Mouse (Mus musculus) midbrain, embryonic 12.5 days (tissue): Measurements from ENCODE around the gene Pax7. TPM values are rescaled to one million over a fixed set of nuclear protein-coding genes. Genes with fewer than 3 reads are reported as not detected.

Experiments used
- ATAC-seq: fragments of 200-750 bp; cut with Nextera tagmentation; 2 replicates; pipeline ENCODE4 v1.8.0; 2017; ENCODE audit warnings: low read depth, moderate TSS enrichment, moderate library complexity; ENCODE audit not compliant: low FRiP score
- H3K27ac ChIP-seq: fragments of 300-500 bp; sonication (generic); replicated peaks from 2 replicates; pipeline ENCODE4 v1.5.1; 2016; ENCODE audit warnings: mild to moderate bottlenecking
- H3K27me3 ChIP-seq: fragments of 300-500 bp; sonication (generic); 2 replicates; pipeline ENCODE4 v1.6.1; 2016; ENCODE audit warnings: mild to moderate bottlenecking
- H3K36me3 ChIP-seq: fragments of 300-500 bp; sonication (generic); 2 replicates; pipeline ENCODE4 v1.6.1; 2016
- H3K4me1 ChIP-seq: fragments of 300-500 bp; sonication (generic); 2 replicates; pipeline ENCODE4 v1.6.1; 2016
- H3K4me2 ChIP-seq: fragments of 300-500 bp; sonication (generic); replicated peaks from 2 replicates; pipeline ENCODE4 v1.6.1; 2016; ENCODE audit warnings: mild to moderate bottlenecking, moderate library complexity
- H3K4me3 ChIP-seq: fragments of 300-500 bp; sonication (generic); 2 replicates; pipeline ENCODE4 v1.5.1; 2016; ENCODE audit warnings: mild to moderate bottlenecking
- H3K9ac ChIP-seq: fragments of 300-500 bp; sonication (generic); replicated peaks from 2 replicates; pipeline ENCODE4 v1.6.1; 2016; ENCODE audit warnings: mild to moderate bottlenecking, moderate library complexity
- H3K9me3 ChIP-seq: fragments of 300-500 bp; sonication (generic); 2 replicates; pipeline ENCODE4 v1.6.1; 2016; ENCODE audit warnings: mild to moderate bottlenecking
- WGBS: fragments of 180-500 bp; shearing (Covaris S2); methylation state at CpG from one replicate; pipeline ENCODE4 v1.1.7; 2016; 5-methylcytosine and 5-hydroxymethylcytosine counted together
- polyA plus RNA-seq: library from polyadenylated mRNA; unstranded; fragments of >200 nt; fragmentation: Nextera tagmentation; extraction: Ambion mirVana; gene quantifications from 2 replicates; pipeline ENCODE4 v1.2.1, GENCODE M21; 2016

Gene Pax7
- 4.4 and 5.7 TPM in 2 replicates for polyA plus RNA-seq

GRCm38 (mm10) chr4:139833036-139833634, at the start of gene Pax7:
Gene Pax7 (minus strand): TSS chr4:139833528.
- Histone ChIP-seq H3K36me3 (0 out of 2 replicates have a peak, but pooled peaks cover 3% of the 10 kb centered on the region), H3K27ac (peak within 1 kb of the TSS; percentile 91), H3K4me3 (peak within 1 kb of the TSS; percentile 54), H3K4me1 (peaks cover 74% of the 10 kb centered on the region), H3K27me3 (peaks cover 96% of the 10 kb centered on the region), H3K9ac (peak within 1 kb of the TSS; percentile 84), H3K9me3 (no peaks in the 10 kb centered on the region), H3K4me2 (peak within 1 kb of the TSS; percentile 61)
- peak; percentile 68 for ATAC-seq
- under 1% methylated on average over 37 of the region's 41 CpGs for WGBS

GRCm38 (mm10) chr4:139881796-139882195, 48.5 kb upstream of the Pax7 start:
- Histone ChIP-seq H3K36me3 (no peaks in the 10 kb centered on the region), H3K9me3 (no peaks in the 10 kb centered on the region), H3K27me3 (no peaks in the 10 kb centered on the region), H3K4me2 (no peak overlapping the region), H3K9ac (no peak overlapping the region), H3K4me3 (no peak overlapping the region), H3K27ac (no peak overlapping the region), H3K4me1 (no peaks in the 10 kb centered on the region)
- no peak for ATAC-seq

- no peak overlapping the region for H3K9ac ChIP-seq
- H3K4me1 ChIP-seq, result no peaks in the 10 kb centered on the region
- H3K27ac ChIP-seq, result no peak overlapping the region
- ATAC-seq, result no peak
- H3K36me3 ChIP-seq, result no peaks in the 10 kb centered on the region
- no peaks in the 10 kb centered on the region for H3K9me3 ChIP-seq
- no peak overlapping the region for H3K4me2 ChIP-seq
- peaks cover 3% of the 10 kb centered on the region for H3K27me3 ChIP-seq
- no peak overlapping the region for H3K4me3 ChIP-seq
- WGBS, result 59% methylated on average over 7 of the region's 7 CpGs
Measured at GRCm38 (mm10) chr4:139879324-139879723, 46.0 kb upstream of the Pax7 start.

GRCm38 (mm10) chr4:139878443-139878842, 45.1 kb upstream of the Pax7 start:
- Histone ChIP-seq H3K4me2 (no peak overlapping the region), H3K27me3 (peaks cover 3% of the 10 kb centered on the region), H3K9me3 (no peaks in the 10 kb centered on the region), H3K9ac (no peak overlapping the region), H3K4me1 (no peaks in the 10 kb centered on the region), H3K4me3 (no peak overlapping the region), H3K36me3 (no peaks in the 10 kb centered on the region), H3K27ac (no peak overlapping the region)
- WGBS, result 67% methylated on average over 4 of the region's 4 CpGs
- no peak for ATAC-seq

- peak; percentile 68; the same call in 1 of the 2 replicates for ATAC-seq
- Histone ChIP-seq H3K27ac (no peak overlapping the region), H3K27me3 (peaks cover 3% of the 10 kb centered on the region), H3K36me3 (no peaks in the 10 kb centered on the region), H3K4me1 (no peaks in the 10 kb centered on the region), H3K9ac (no peak overlapping the region), H3K4me3 (no peak overlapping the region), H3K9me3 (no peaks in the 10 kb centered on the region), H3K4me2 (no peak overlapping the region)
- WGBS, result 8% methylated on average over 4 of the region's 4 CpGs
Measured at GRCm38 (mm10) chr4:139877269-139877668, 43.9 kb upstream of the Pax7 start.

GRCm38 (mm10) chr4:139872595-139872994, 39.3 kb upstream of the Pax7 start:
- WGBS, result 5% methylated on average over 3 of the region's 3 CpGs
- Histone ChIP-seq H3K9ac (no peak overlapping the region), H3K27ac (no peak overlapping the region), H3K9me3 (no peaks in the 10 kb centered on the region), H3K4me3 (no peak overlapping the region), H3K4me2 (no peak overlapping the region), H3K27me3 (peaks cover 19% of the 10 kb centered on the region), H3K36me3 (no peaks in the 10 kb centered on the region), H3K4me1 (peaks cover 3% of the 10 kb centered on the region; the same call in 1 of the 2 replicates)
- peak; percentile 64; the same call in 1 of the 2 replicates for ATAC-seq

GRCm38 (mm10) chr4:139871699-139872098, 38.4 kb upstream of the Pax7 start:
- Histone ChIP-seq H3K36me3 (no peaks in the 10 kb centered on the region), H3K9ac (no peak overlapping the region), H3K9me3 (no peaks in the 10 kb centered on the region), H3K27ac (no peak overlapping the region), H3K4me2 (no peak overlapping the region), H3K4me3 (no peak overlapping the region), H3K27me3 (peaks cover 19% of the 10 kb centered on the region), H3K4me1 (peaks cover 3% of the 10 kb centered on the region; the same call in 1 of the 2 replicates)
- 26% methylated on average over 12 of the region's 12 CpGs for WGBS
- ATAC-seq, result no peak

- no peak overlapping the region for H3K27ac ChIP-seq
- no peaks in the 10 kb centered on the region for H3K36me3 ChIP-seq
- H3K4me1 ChIP-seq, result no peaks in the 10 kb centered on the region
- no peak overlapping the region for H3K4me3 ChIP-seq
- H3K9me3 ChIP-seq, result no peaks in the 10 kb centered on the region
- WGBS, result 81% methylated on average over 1 of the region's 1 CpGs
- H3K27me3 ChIP-seq, result peaks cover 20% of the 10 kb centered on the region
- no peak overlapping the region for H3K4me2 ChIP-seq
- no peak overlapping the region for H3K9ac ChIP-seq
- no peak for ATAC-seq
Measured at GRCm38 (mm10) chr4:139863218-139863617, 29.9 kb upstream of the Pax7 start.

GRCm38 (mm10) chr4:139858635-139859176, 25.4 kb upstream of the Pax7 start:
- Histone ChIP-seq H3K4me2 (no peak overlapping the region), H3K27ac (no peak overlapping the region), H3K9me3 (no peaks in the 10 kb centered on the region), H3K4me1 (no peaks in the 10 kb centered on the region), H3K36me3 (no peaks in the 10 kb centered on the region), H3K9ac (no peak overlapping the region), H3K27me3 (peaks cover 60% of the 10 kb centered on the region), H3K4me3 (no peak overlapping the region)
- ATAC-seq, result 0 out of 2 replicates have a peak, but pooled peaks have one; percentile 44
- WGBS, result 1% methylated on average over 13 of the region's 13 CpGs

- H3K27me3 ChIP-seq, result peaks cover 93% of the 10 kb centered on the region
- H3K27ac ChIP-seq, result no peak overlapping the region
- peaks cover 7% of the 10 kb centered on the region for H3K4me1 ChIP-seq
- H3K9me3 ChIP-seq, result no peaks in the 10 kb centered on the region
- WGBS, result 2% methylated on average over 25 of the region's 25 CpGs
- no peaks in the 10 kb centered on the region for H3K36me3 ChIP-seq
- H3K4me2 ChIP-seq, result peak overlapping the region; percentile 41
- no peak for ATAC-seq
- H3K9ac ChIP-seq, result peak overlapping the region; percentile 37; the same call in 1 of the 2 replicates
- H3K4me3 ChIP-seq, result peak overlapping the region; percentile 13; the same call in 1 of the 2 replicates
Measured at GRCm38 (mm10) chr4:139852219-139853035, 19.1 kb upstream of the Pax7 start.

GRCm38 (mm10) chr4:139851387-139851786, 18.1 kb upstream of the Pax7 start:
- WGBS, result 14% methylated on average over 15 of the region's 15 CpGs
- no peak overlapping the region for H3K9ac ChIP-seq
- no peak overlapping the region for H3K4me2 ChIP-seq
- no peaks in the 10 kb centered on the region for H3K9me3 ChIP-seq
- no peak for ATAC-seq
- H3K36me3 ChIP-seq, result no peaks in the 10 kb centered on the region
- H3K4me1 ChIP-seq, result peaks cover 7% of the 10 kb centered on the region
- no peak overlapping the region for H3K4me3 ChIP-seq
- peaks cover 91% of the 10 kb centered on the region for H3K27me3 ChIP-seq
- no peak overlapping the region for H3K27ac ChIP-seq
